Mouse (Mus musculus): ENCODE results near the gene Narfl. TPM values are rescaled to one million over a fixed set of nuclear protein-coding genes. Genes with fewer than 3 reads are reported as not detected.

Gene Narfl
- polyA plus RNA-seq, 1 experiment: 18.6 TPM

DNA sequence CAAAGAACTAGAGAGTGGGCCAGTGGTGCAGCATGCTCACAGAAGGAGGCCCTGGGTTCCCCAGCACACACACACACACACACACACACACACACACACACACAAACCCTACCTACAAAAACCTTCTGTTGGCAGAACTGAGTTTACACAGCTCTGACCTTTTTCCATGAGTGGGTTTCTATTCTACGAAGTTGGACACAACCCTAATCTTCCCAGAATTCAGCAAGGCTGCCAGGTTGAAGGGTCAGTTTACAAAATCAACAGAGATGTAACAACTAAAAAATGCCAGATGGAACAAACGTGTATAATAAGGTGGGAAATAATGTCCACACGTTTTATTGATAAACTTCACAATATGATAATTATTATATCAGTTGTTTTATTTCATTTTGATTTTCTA, 15.9 kb upstream of the Narfl start:
- no peaks in the 10 kb centered on the region for H3K27me3 ChIP-seq (ENCODE audit: control insufficient read depth, insufficient read depth, low read length)

DNA sequence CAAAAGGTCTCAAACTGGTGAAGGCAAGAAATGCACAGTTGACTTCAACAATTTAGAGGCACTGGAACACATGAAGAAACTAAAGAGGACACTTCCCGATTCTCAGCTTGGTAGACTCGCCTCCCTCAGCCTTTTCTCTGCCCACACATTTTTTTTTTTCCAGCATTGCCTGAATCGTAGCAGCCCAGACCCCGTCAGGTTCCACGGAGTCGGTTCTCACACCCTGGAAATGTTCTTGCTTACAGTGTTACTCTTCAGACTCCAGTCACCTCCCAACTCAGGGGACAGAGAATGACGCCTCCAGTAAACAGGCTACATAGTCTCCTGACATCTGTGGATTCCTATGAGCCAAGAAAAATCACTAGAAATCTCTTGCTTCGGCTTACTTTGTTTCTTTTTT, 13.4 kb upstream of the Narfl start:
- peaks cover 2% of the 10 kb centered on the region; the same call in 1 of the 2 replicates for H3K4me1 ChIP-seq (ENCODE audit: control insufficient read depth, insufficient read depth, insufficient read length)
- no peak overlapping the region for H3K4me3 ChIP-seq (ENCODE audit: extremely low read depth, insufficient read depth, insufficient read length)
- H3K27me3 ChIP-seq (ENCODE audit: control insufficient read depth, insufficient read depth, low read length): no peaks in the 10 kb centered on the region
- 74% methylated on average over 8 of the region's 8 CpGs for WGBS
- TF ChIP-seq POLR2A (IDR thresholded peaks at IDR 0.05; ENCODE audit: low read depth, low read length) (no peak), CTCF (IDR thresholded peaks at IDR 0.05; ENCODE audit: extremely low read depth, insufficient read depth, insufficient read length, insufficient replicate concordance) (no peak)
- H3K27ac ChIP-seq (ENCODE audit: insufficient read depth, low read length): no peak overlapping the region
- no peak for DNase-seq (ENCODE audit: low read depth in 1 of 2, low spot score in 2 of 2)
- no peaks in the 10 kb centered on the region for H3K36me3 ChIP-seq (ENCODE audit: control insufficient read depth, insufficient read depth, low read length)

More for the DNA sequence above, 15.9 kb upstream of the Narfl start:
- Histone ChIP-seq H3K36me3 (ENCODE audit: control insufficient read depth, insufficient read depth, low read length) (no peaks in the 10 kb centered on the region), H3K4me1 (ENCODE audit: control insufficient read depth, insufficient read depth, insufficient read length) (peaks cover 2% of the 10 kb centered on the region; the same call in 1 of the 2 replicates), H3K27ac (ENCODE audit: insufficient read depth, low read length) (no peak overlapping the region), H3K4me3 (ENCODE audit: extremely low read depth, insufficient read depth, insufficient read length) (no peak overlapping the region)
- WGBS: 78% methylated on average over 3 of the region's 3 CpGs
- DNase-seq (ENCODE audit: low read depth in 1 of 2, low spot score in 2 of 2): no peak
- TF ChIP-seq CTCF (IDR thresholded peaks at IDR 0.05; ENCODE audit: extremely low read depth, insufficient read depth, insufficient read length, insufficient replicate concordance) (no peak), POLR2A (IDR thresholded peaks at IDR 0.05; ENCODE audit: low read depth, low read length) (no peak)

- H3K4me3 ChIP-seq (ENCODE audit: extremely low read depth, insufficient read depth, insufficient read length): no peak overlapping the region
- DNase-seq (ENCODE audit: low read depth in 1 of 2, low spot score in 2 of 2): no peak
- H3K36me3 ChIP-seq (ENCODE audit: control insufficient read depth, insufficient read depth, low read length): no peaks in the 10 kb centered on the region
- H3K27me3 ChIP-seq (ENCODE audit: control insufficient read depth, insufficient read depth, low read length): no peaks in the 10 kb centered on the region
- TF ChIP-seq CTCF (IDR thresholded peaks at IDR 0.05; ENCODE audit: extremely low read depth, insufficient read depth, insufficient read length, insufficient replicate concordance) (no peak), POLR2A (IDR thresholded peaks at IDR 0.05; ENCODE audit: low read depth, low read length) (no peak)
- peak overlapping the region; percentile 22 for H3K27ac ChIP-seq (ENCODE audit: insufficient read depth, low read length)
- peaks cover 2% of the 10 kb centered on the region; the same call in 1 of the 2 replicates for H3K4me1 ChIP-seq (ENCODE audit: control insufficient read depth, insufficient read depth, insufficient read length)
- 57% methylated on average over 4 of the region's 4 CpGs for WGBS
Measured at GRCm38 (mm10) chr17:25761561-25761970, 12.0 kb upstream of the Narfl start.

- Histone ChIP-seq H3K36me3 (ENCODE audit: control insufficient read depth, insufficient read depth, low read length) (no peaks in the 10 kb centered on the region), H3K27ac (ENCODE audit: insufficient read depth, low read length) (no peak overlapping the region), H3K4me1 (ENCODE audit: control insufficient read depth, insufficient read depth, insufficient read length) (peaks cover 2% of the 10 kb centered on the region; the same call in 1 of the 2 replicates), H3K4me3 (ENCODE audit: extremely low read depth, insufficient read depth, insufficient read length) (no peak overlapping the region), H3K27me3 (ENCODE audit: control insufficient read depth, insufficient read depth, low read length) (no peaks in the 10 kb centered on the region)
- TF ChIP-seq CTCF (IDR thresholded peaks at IDR 0.05; ENCODE audit: extremely low read depth, insufficient read depth, insufficient read length, insufficient replicate concordance) (no peak), POLR2A (IDR thresholded peaks at IDR 0.05; ENCODE audit: low read depth, low read length) (no peak)
- DNase-seq (ENCODE audit: low read depth in 1 of 2, low spot score in 2 of 2): no peak
- 52% methylated on average over 3 of the region's 3 CpGs for WGBS
Measured at GRCm38 (mm10) chr17:25762591-25762990, 11.0 kb upstream of the Narfl start.

DNA sequence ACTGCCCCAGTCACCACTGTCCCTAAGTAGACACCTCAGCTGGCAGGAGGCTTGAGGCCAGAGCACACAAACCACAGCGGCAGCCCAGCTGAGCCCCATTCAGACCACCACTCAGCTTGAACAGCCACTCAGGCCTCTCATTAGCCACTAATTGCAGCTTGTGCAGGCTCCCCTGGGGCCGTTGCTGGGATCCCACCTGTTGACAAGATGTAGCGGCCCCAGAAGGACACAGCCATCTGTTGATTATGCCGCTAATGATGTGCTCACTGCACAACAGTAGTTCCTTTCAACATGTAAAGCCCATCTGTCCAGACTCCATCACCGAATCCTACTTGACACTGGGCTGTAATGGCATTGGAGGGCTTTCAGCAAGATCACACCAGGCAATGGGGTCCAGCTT, 7.7 kb upstream of the Narfl start:
- DNase-seq (ENCODE audit: low read depth in 1 of 2, low spot score in 2 of 2): no peak
- no peak overlapping the region for H3K4me3 ChIP-seq (ENCODE audit: extremely low read depth, insufficient read depth, insufficient read length)
- 74% methylated on average over 5 of the region's 5 CpGs for WGBS
- H3K27me3 ChIP-seq (ENCODE audit: control insufficient read depth, insufficient read depth, low read length): no peaks in the 10 kb centered on the region
- H3K36me3 ChIP-seq (ENCODE audit: control insufficient read depth, insufficient read depth, low read length): no peaks in the 10 kb centered on the region
- TF ChIP-seq CTCF (IDR thresholded peaks at IDR 0.05; ENCODE audit: extremely low read depth, insufficient read depth, insufficient read length, insufficient replicate concordance) (no peak), POLR2A (IDR thresholded peaks at IDR 0.05; ENCODE audit: low read depth, low read length) (no peak)
- peaks cover 2% of the 10 kb centered on the region; the same call in 1 of the 2 replicates for H3K4me1 ChIP-seq (ENCODE audit: control insufficient read depth, insufficient read depth, insufficient read length)
- no peak overlapping the region for H3K27ac ChIP-seq (ENCODE audit: insufficient read depth, low read length)

GRCm38 (mm10) chr17:25769331-25769730, 4.2 kb upstream of the Narfl start:
- Histone ChIP-seq H3K4me1 (ENCODE audit: control insufficient read depth, insufficient read depth, insufficient read length) (peaks cover 5% of the 10 kb centered on the region; the same call in 1 of the 2 replicates), H3K27me3 (ENCODE audit: control insufficient read depth, insufficient read depth, low read length) (no peaks in the 10 kb centered on the region), H3K36me3 (ENCODE audit: control insufficient read depth, insufficient read depth, low read length) (no peaks in the 10 kb centered on the region), H3K4me3 (ENCODE audit: extremely low read depth, insufficient read depth, insufficient read length) (no peak overlapping the region), H3K27ac (ENCODE audit: insufficient read depth, low read length) (no peak overlapping the region)
- TF ChIP-seq CTCF (IDR thresholded peaks at IDR 0.05; ENCODE audit: extremely low read depth, insufficient read depth, insufficient read length, insufficient replicate concordance) (no peak), POLR2A (IDR thresholded peaks at IDR 0.05; ENCODE audit: low read depth, low read length) (no peak)
- 64% methylated on average over 9 of the region's 9 CpGs for WGBS
- no peak for DNase-seq (ENCODE audit: low read depth in 1 of 2, low spot score in 2 of 2)

DNA sequence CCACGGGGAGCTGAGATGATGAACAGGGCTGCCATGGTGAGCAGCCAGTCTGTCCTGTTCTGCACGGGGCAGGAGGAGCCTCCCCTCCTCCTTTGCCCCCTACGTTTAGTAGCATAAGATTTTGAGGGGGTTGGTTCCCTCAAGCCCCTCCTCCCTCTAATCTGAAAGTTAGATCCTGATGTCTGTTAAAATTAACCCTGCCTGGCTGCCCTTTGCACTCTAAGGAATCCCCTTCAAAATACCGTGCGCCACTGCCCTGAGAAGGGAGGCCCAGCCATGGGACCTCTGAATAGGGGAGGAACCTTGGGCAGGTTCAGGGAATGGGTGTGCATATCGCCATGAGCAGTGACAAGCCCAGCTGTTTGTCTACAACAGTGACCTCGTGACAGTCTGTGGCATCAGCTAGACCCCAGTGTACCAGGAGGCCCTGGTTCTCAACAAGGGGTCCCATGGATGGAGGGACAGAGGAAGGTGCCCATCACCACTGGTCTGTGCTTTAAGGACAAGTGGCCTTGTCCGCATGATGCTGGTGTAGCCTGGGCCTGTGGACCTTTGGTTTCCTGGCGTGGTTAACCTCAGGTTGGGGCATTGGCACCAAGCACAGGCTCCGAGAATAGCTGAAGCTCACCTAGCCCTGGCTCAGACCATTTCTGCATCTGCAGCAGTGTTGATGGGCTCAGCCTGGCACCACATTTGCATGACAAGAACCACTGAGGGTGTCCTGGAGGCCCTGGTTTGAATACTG, 1.9 kb downstream of the Narfl start:
- Histone ChIP-seq H3K27me3 (ENCODE audit: control insufficient read depth, insufficient read depth, low read length) (no peaks in the 10 kb centered on the region), H3K4me1 (ENCODE audit: control insufficient read depth, insufficient read depth, insufficient read length) (peaks cover 5% of the 10 kb centered on the region; the same call in 1 of the 2 replicates), H3K4me3 (ENCODE audit: extremely low read depth, insufficient read depth, insufficient read length) (no peak overlapping the region), H3K27ac (ENCODE audit: insufficient read depth, low read length) (no peak overlapping the region), H3K36me3 (ENCODE audit: control insufficient read depth, insufficient read depth, low read length) (peaks cover 17% of the 10 kb centered on the region)
- TF ChIP-seq CTCF (IDR thresholded peaks at IDR 0.05; ENCODE audit: extremely low read depth, insufficient read depth, insufficient read length, insufficient replicate concordance) (no peak), POLR2A (IDR thresholded peaks at IDR 0.05; ENCODE audit: low read depth, low read length) (no peak)
- no peak for DNase-seq (ENCODE audit: low read depth in 1 of 2, low spot score in 2 of 2)
- WGBS: 75% methylated on average over 10 of the region's 10 CpGs
